ENCODE assay signal across 19 mouse cellular contexts in genomic region chr15:102352177-102352576, GRCm38 (mm10). TPM values are rescaled to one million over a fixed set of nuclear protein-coding genes. Genes with fewer than 3 reads are reported as not detected.
A peak's percentile ranks its signal among the peaks of the same experiment; 100 is the strongest.
DNase-seq lines count a peak whose midpoint lies in the region; TF ChIP-seq lines count a peak whose summit lies in the region.
"Had no signal": no experiment of that assay in that cellular context is flagged by ENCODE, and none has a peak within 500 bp of the region (broad histone marks: within the 10 kb centered on the region; RNA-seq: fewer than 3 reads in every experiment).

No protein-coding gene starts in this region.

- no peak overlapping the region for H3K27ac ChIP-seq in gastrocnemius, adult 2 months
- H3K27ac ChIP-seq in layer of hippocampus, adult 2 months = no peak overlapping the region
- H3K27ac ChIP-seq: embryonic facial prominence, embryonic 10.5 days; limb, embryonic 10.5 days; lung, embryonic 15.5 days; midbrain, embryonic 12.5 days had no signal

- no peak overlapping the region for H3K4me3 ChIP-seq in gastrocnemius, adult 2 months
- no peak overlapping the region for H3K4me3 ChIP-seq in layer of hippocampus, adult 2 months
- H3K4me3 ChIP-seq: embryonic facial prominence, embryonic 10.5 days; erythroblast, embryonic 14.5 days; limb, embryonic 10.5 days; lung, embryonic 15.5 days; midbrain, embryonic 12.5 days had no signal

- peak; percentile 14; the same call in 1 of the 2 replicates for TF ChIP-seq CTCF in gastrocnemius, adult 2 months (IDR thresholded peaks at IDR 0.05)
- peak; percentile 40 for TF ChIP-seq CTCF in layer of hippocampus, adult 2 months (conservative IDR thresholded peaks at IDR 0.05)

- no peak for DNase-seq in gastrocnemius, adult 2 months
- no peak for DNase-seq in gastrocnemius, adult 18-20 months (ENCODE audit: low spot score)
- no peak for DNase-seq in layer of hippocampus, adult 2 months (ENCODE audit: low spot score in 2 of 2)
- DNase-seq in layer of hippocampus, adult 18-20 months (ENCODE audit: low spot score in 2 of 2) = no peak
- peak; percentile 33 for DNase-seq in thymus, postnatal 4 days
- no peak for DNase-seq in thymus, postnatal 36 days
- DNase-seq in cerebellum, adult 9-11 months = no peak
- DNase-seq in left cerebral cortex, adult 8-10 months (ENCODE audit: low spot score in 2 of 2) = no peak
- DNase-seq: cerebellum, postnatal 36 days; gastrocnemius, postnatal 14 days; heart, postnatal 36 days; layer of hippocampus, postnatal 36 days; right cerebral cortex, adult 18-20 months; thymus, postnatal 25 days had no signal

- intact Hi-C loops in gastrocnemius, adult 2 months (cut with DNase I) = no loop called here

RNA-seq across cellular contexts. Expression of gene Aaas, which starts 1.6 kb away (rescaled TPM):
- total RNA-seq in gastrocnemius, adult 2 months (2021) = 1 to 10 TPM; 5.7 to 7.8 TPM
- total RNA-seq in gastrocnemius, adult 18-20 months (2021) = 10 to 100 TPM in 1 of 2 experiments, 1 to 10 TPM in 1; 6.6 to 11.4 TPM
- 10 to 100 TPM; 24.5 to 26.5 TPM for total RNA-seq in layer of hippocampus, adult 2 months (2021)
- 10 to 100 TPM; 19.2 to 23.6 TPM for total RNA-seq in layer of hippocampus, adult 18-20 months (2021)
- total RNA-seq in left cerebral cortex, adult 8-10 months (2022) = 10 to 100 TPM; 20.1 to 25.3 (median 22.2) TPM

RNA-seq across cellular contexts. Expression of gene Sp7, which starts 14.8 kb away (rescaled TPM):
- total RNA-seq in gastrocnemius, adult 2 months (2021) = not detected
- not detected for total RNA-seq in gastrocnemius, adult 18-20 months (2021)
- under 1 TPM; 0.32 to 0.49 TPM for total RNA-seq in layer of hippocampus, adult 2 months (2021)
- total RNA-seq in layer of hippocampus, adult 18-20 months (2021) = under 1 TPM; 0.41 to 0.45 TPM
- 1 to 10 TPM in 2 of 4 experiments, under 1 TPM in 2; 0.82 to 1.6 (median 1.0) TPM for total RNA-seq in left cerebral cortex, adult 8-10 months (2022)
- total RNA-seq: heart, postnatal 36 days had no signal

RNA-seq across cellular contexts. Expression of gene Myg1, which starts 20.7 kb away (rescaled TPM):
- 10 to 100 TPM; 15.6 to 16.0 TPM for total RNA-seq in gastrocnemius, adult 2 months (2021)
- total RNA-seq in gastrocnemius, adult 18-20 months (2021) = 10 to 100 TPM; 12.9 to 20.2 TPM
- total RNA-seq in layer of hippocampus, adult 2 months (2021) = 10 to 100 TPM; 61.0 to 70.2 TPM
- 10 to 100 TPM; 69.4 to 72.5 TPM for total RNA-seq in layer of hippocampus, adult 18-20 months (2021)
- 10 to 100 TPM; 59.3 to 63.4 (median 61.9) TPM for total RNA-seq in left cerebral cortex, adult 8-10 months (2022)

RNA-seq across cellular contexts. Expression of gene Pfdn5, which starts 26.3 kb away (rescaled TPM):
- total RNA-seq in gastrocnemius, adult 2 months (2021) = 100 to 1,000 TPM; 232 to 252 TPM
- total RNA-seq in gastrocnemius, adult 18-20 months (2021) = 100 to 1,000 TPM; 264 to 302 TPM
- total RNA-seq in layer of hippocampus, adult 2 months (2021) = 100 to 1,000 TPM; 433 to 437 TPM
- total RNA-seq in layer of hippocampus, adult 18-20 months (2021) = 100 to 1,000 TPM; 469 to 474 TPM
- 100 to 1,000 TPM; 457 to 497 (median 483) TPM for total RNA-seq in left cerebral cortex, adult 8-10 months (2022)

RNA-seq across cellular contexts. Expression of gene Sp1, which starts 53.8 kb away (rescaled TPM):
- 10 to 100 TPM; 23.0 to 25.1 TPM for total RNA-seq in gastrocnemius, adult 2 months (2021)
- total RNA-seq in gastrocnemius, adult 18-20 months (2021) = 10 to 100 TPM; 16.1 to 19.3 TPM
- total RNA-seq in layer of hippocampus, adult 2 months (2021) = 10 to 100 TPM; 23.1 to 33.0 TPM
- 10 to 100 TPM; 25.7 to 26.3 TPM for total RNA-seq in layer of hippocampus, adult 18-20 months (2021)
- total RNA-seq in left cerebral cortex, adult 8-10 months (2022) = 10 to 100 TPM; 30.3 to 44.7 (median 38.7) TPM
